Mouse (Mus musculus) kidney, postnatal 36 days (tissue): ENCODE measurements around the gene Med22.

ENCODE experiments used
- DNase-seq, 2 experiments: peaks; one replicate each; pipeline ENCODE4 v3.0.0; 2021 to 2022; ENCODE audit warnings: mixed read lengths in 2 of 2

The Med22 gene

DNA sequence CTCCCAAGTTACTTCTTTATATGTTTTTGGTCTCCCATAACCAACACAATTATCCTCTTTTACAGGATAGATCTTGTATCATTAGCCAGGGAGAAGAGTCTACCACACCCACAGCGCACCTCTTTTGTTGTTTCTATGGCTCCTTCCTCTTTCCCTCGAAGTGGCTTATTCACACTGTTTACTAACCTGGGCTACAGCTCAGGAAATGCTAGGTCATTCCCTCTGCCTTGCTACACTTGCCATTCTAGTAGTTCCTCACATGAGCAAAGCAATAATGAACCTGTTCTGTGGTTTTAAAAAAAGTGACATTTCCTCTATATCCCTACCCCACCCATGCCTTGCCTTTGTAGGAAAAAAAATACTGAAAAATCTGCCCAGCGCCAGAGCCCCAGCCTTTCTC lies 47.6 kb downstream of the Med22 start:
- DNase-seq, result no peak
